Mouse (Mus musculus): ENCODE measurements around the gene Actr1a.

Gene Actr1a

GRCm38 (mm10) chr19:46400558-46400957 lies 5.0 kb upstream of the Actr1a start:
- DNase-seq (ENCODE audit: low read depth in 2 of 2, low spot score in 2 of 2), result no peak

GRCm38 (mm10) chr19:46399886-46400285 lies 4.3 kb upstream of the Actr1a start:
- no peak for DNase-seq (ENCODE audit: low read depth in 2 of 2, low spot score in 2 of 2)

- no peak for DNase-seq (ENCODE audit: low read depth in 2 of 2, low spot score in 2 of 2)
Observed at GRCm38 (mm10) chr19:46399372-46399771, 3.8 kb upstream of the Actr1a start.

- DNase-seq (ENCODE audit: low read depth in 2 of 2, low spot score in 2 of 2), result no peak
Observed at GRCm38 (mm10) chr19:46398401-46398800, 2.9 kb upstream of the Actr1a start.

- DNase-seq (ENCODE audit: low read depth in 2 of 2, low spot score in 2 of 2), result peak in 1 of 2 experiments; percentile 11
Observed at GRCm38 (mm10) chr19:46397436-46398001, 2.0 kb upstream of the Actr1a start.

GRCm38 (mm10) chr19:46396686-46397435 lies 1.3 kb upstream of the Actr1a start, which contains the start of gene Sufu:
Gene Sufu, plus strand, starts transcription at chr19:46396896.
- DNase-seq (ENCODE audit: low read depth in 2 of 2, low spot score in 2 of 2), result peak; percentile 95 to 98

- no peak for DNase-seq (ENCODE audit: low read depth in 2 of 2, low spot score in 2 of 2)
Observed at GRCm38 (mm10) chr19:46396109-46396508, 561 bp upstream of the Actr1a start.

GRCm38 (mm10) chr19:46394712-46395108 lies 838 bp downstream of the Actr1a start:
- DNase-seq (ENCODE audit: low read depth in 2 of 2, low spot score in 2 of 2), result no peak

GRCm38 (mm10) chr19:46392018-46392417 lies 3.5 kb downstream of the Actr1a start:
- DNase-seq (ENCODE audit: low read depth in 2 of 2, low spot score in 2 of 2), result peak in 1 of 2 experiments; percentile 45

- no peak for DNase-seq (ENCODE audit: low read depth in 2 of 2, low spot score in 2 of 2)
Observed at GRCm38 (mm10) chr19:46389872-46390271, 5.7 kb downstream of the Actr1a start.

- DNase-seq (ENCODE audit: low read depth in 2 of 2, low spot score in 2 of 2), result no peak
Observed at GRCm38 (mm10) chr19:46382275-46382674, 13.3 kb downstream of the Actr1a start.

- no peak for DNase-seq (ENCODE audit: low read depth in 2 of 2, low spot score in 2 of 2)
Observed at GRCm38 (mm10) chr19:46375891-46376290, 19.7 kb downstream of the Actr1a start.

- no peak for DNase-seq (ENCODE audit: low read depth in 2 of 2, low spot score in 2 of 2)
Observed at GRCm38 (mm10) chr19:46375489-46375888, 20.1 kb downstream of the Actr1a start.

GRCm38 (mm10) chr19:46374477-46375088 lies 21.0 kb downstream of the Actr1a start:
- no peak for DNase-seq (ENCODE audit: low read depth in 2 of 2, low spot score in 2 of 2)

- DNase-seq (ENCODE audit: low read depth in 2 of 2, low spot score in 2 of 2), result no peak
Observed at GRCm38 (mm10) chr19:46369204-46369603, 26.3 kb downstream of the Actr1a start.

GRCm38 (mm10) chr19:46367798-46368590 lies 27.6 kb downstream of the Actr1a start:
- no peak for DNase-seq (ENCODE audit: low read depth in 2 of 2, low spot score in 2 of 2)

GRCm38 (mm10) chr19:46363294-46364009 lies 32.1 kb downstream of the Actr1a start:
- DNase-seq (ENCODE audit: low read depth in 2 of 2, low spot score in 2 of 2), result no peak

- no peak for DNase-seq (ENCODE audit: low read depth in 2 of 2, low spot score in 2 of 2)
Observed at GRCm38 (mm10) chr19:46362104-46362503, 33.4 kb downstream of the Actr1a start.

GRCm38 (mm10) chr19:46358381-46358780 lies 37.2 kb downstream of the Actr1a start:
- DNase-seq (ENCODE audit: low read depth in 2 of 2, low spot score in 2 of 2), result no peak

GRCm38 (mm10) chr19:46357344-46358280 lies 37.9 kb downstream of the Actr1a start:
- no peak for DNase-seq (ENCODE audit: low read depth in 2 of 2, low spot score in 2 of 2)

All from CD8-positive naive resting alpha-beta T cell, adult 2 months (primary cell).